Mouse (Mus musculus) C2C12 (cell line): ENCODE results near the gene Clybl.

ENCODE experiments used
- CEBPB ChIP-seq: IDR thresholded peaks from one replicate; pipeline ENCODE4 v1.6.1; 2011; ENCODE audit warnings: low read depth, mild to moderate bottlenecking, control low read depth, moderate library complexity
- CTCF ChIP-seq: IDR thresholded peaks from one replicate; pipeline ENCODE4 v1.5.1; 2011; ENCODE audit not compliant: control insufficient read depth, insufficient read depth, insufficient read length
- USF1 ChIP-seq: IDR thresholded peaks from one replicate; pipeline ENCODE4 v1.6.1; 2011; ENCODE audit warnings: low read depth, mild to moderate bottlenecking, control low read depth, moderate library complexity

- TF ChIP-seq CEBPB (no peak), USF1 (no peak), CTCF (no peak)
These were observed 114.9 kb downstream of the Clybl start for GRCm38 (mm10) chr14:122296399-122296798.
